ENCODE assay signal across 20 mouse cellular contexts in genomic region chr11:57154998-57155397, GRCm38 (mm10).
DNase-seq lines count a peak whose midpoint lies in the region; ATAC-seq and TF ChIP-seq lines count a peak whose summit lies in the region.
"Had no signal": no experiment of that assay in that cellular context is flagged by ENCODE, and none has a peak within 500 bp of the region (broad histone marks: within the 10 kb centered on the region; RNA-seq: fewer than 3 reads in every experiment).

No protein-coding gene starts in this region.

- TF ChIP-seq CTCF in cerebellum, adult 2 months (IDR thresholded peaks at IDR 0.05; ENCODE audit: borderline replicate concordance, insufficient read depth, low read depth, low read length): no peak

- 55% methylated on average over 8 of the region's 8 CpGs for WGBS in hindbrain, embryonic 11.5 days
- WGBS in hindbrain, embryonic 10.5 days: 67% methylated on average over 8 of the region's 8 CpGs
- WGBS in midbrain, embryonic 10.5 days: 56% methylated on average over 8 of the region's 8 CpGs
- WGBS in midbrain, embryonic 11.5 days: 44% methylated on average over 8 of the region's 8 CpGs
- WGBS in midbrain, embryonic 15.5 days: 22% methylated on average over 8 of the region's 8 CpGs
- 69% methylated on average over 8 of the region's 8 CpGs for WGBS in cerebellum, adult 2 months

- no peaks in the 10 kb centered on the region for H3K9me3 ChIP-seq in hindbrain, embryonic 11.5 days (ENCODE audit: control insufficient read depth, low read length)
- H3K9me3 ChIP-seq in hindbrain, embryonic 10.5 days: no peaks in the 10 kb centered on the region
- H3K9me3 ChIP-seq in midbrain, embryonic 10.5 days (replicated peaks): no peaks in the 10 kb centered on the region
- no peaks in the 10 kb centered on the region for H3K9me3 ChIP-seq in midbrain, embryonic 11.5 days (ENCODE audit: control insufficient read depth, low read length)
- no peaks in the 10 kb centered on the region for H3K9me3 ChIP-seq in midbrain, embryonic 15.5 days
- H3K9me3 ChIP-seq: heart, embryonic 13.5 days; limb, embryonic 15.5 days; liver, embryonic 15.5 days; stomach, embryonic 15.5 days had no signal

- H3K9ac ChIP-seq in hindbrain, embryonic 11.5 days (ENCODE audit: low read depth, low read length): no peak overlapping the region
- H3K9ac ChIP-seq in midbrain, embryonic 11.5 days (ENCODE audit: low read length): no peak overlapping the region
- no peak overlapping the region for H3K9ac ChIP-seq in midbrain, embryonic 15.5 days
- H3K9ac ChIP-seq: heart, embryonic 13.5 days; limb, embryonic 15.5 days; liver, embryonic 15.5 days; stomach, embryonic 15.5 days had no signal

- H3K36me3 ChIP-seq in hindbrain, embryonic 11.5 days (ENCODE audit: control insufficient read depth, insufficient read depth, low read length): no peaks in the 10 kb centered on the region
- no peaks in the 10 kb centered on the region for H3K36me3 ChIP-seq in hindbrain, embryonic 10.5 days
- H3K36me3 ChIP-seq in midbrain, embryonic 10.5 days: no peaks in the 10 kb centered on the region
- no peaks in the 10 kb centered on the region for H3K36me3 ChIP-seq in midbrain, embryonic 11.5 days (ENCODE audit: control insufficient read depth, insufficient read depth, low read length)
- no peaks in the 10 kb centered on the region for H3K36me3 ChIP-seq in midbrain, embryonic 15.5 days (replicated peaks)
- H3K36me3 ChIP-seq: heart, embryonic 13.5 days; limb, embryonic 15.5 days; liver, embryonic 15.5 days; stomach, embryonic 15.5 days had no signal

- H3K27ac ChIP-seq in hindbrain, embryonic 11.5 days (ENCODE audit: low read depth, low read length): no peak overlapping the region
- no peak overlapping the region for H3K27ac ChIP-seq in hindbrain, embryonic 10.5 days
- 0 out of 2 replicates have a peak overlapping the region, but pooled peaks have one; percentile 50 for H3K27ac ChIP-seq in midbrain, embryonic 10.5 days (replicated peaks)
- H3K27ac ChIP-seq in midbrain, embryonic 11.5 days (ENCODE audit: low read depth, low read length): no peak overlapping the region
- peak overlapping the region; percentile 35; the same call in 1 of the 2 replicates for H3K27ac ChIP-seq in midbrain, embryonic 15.5 days
- H3K27ac ChIP-seq in cerebellum, adult 2 months (ENCODE audit: insufficient read depth, low read length): no peak overlapping the region
- H3K27ac ChIP-seq: heart, embryonic 13.5 days; limb, embryonic 15.5 days; liver, embryonic 15.5 days; stomach, embryonic 15.5 days had no signal

- TF ChIP-seq POLR2A in cerebellum, adult 2 months (IDR thresholded peaks at IDR 0.05; ENCODE audit: borderline replicate concordance, insufficient read depth, low read length): no peak

- peak; percentile 27 for DNase-seq in embryo, embryonic 10 days (ENCODE audit: low spot score)
- DNase-seq in embryo, embryonic 11 days: no peak
- DNase-seq in hindbrain, embryonic 11.5 days (ENCODE audit: low spot score): peak; percentile 9
- DNase-seq in hindbrain, embryonic 10.5 days (ENCODE audit: low spot score): no peak
- DNase-seq in midbrain, embryonic 10.5 days (ENCODE audit: low spot score): peak; percentile 16
- no peak for DNase-seq in midbrain, embryonic 11.5 days (ENCODE audit: low spot score, missing footprints)
- no peak for DNase-seq in cerebellum, adult 2 months
- DNase-seq: adrenal gland, adult 2 months; cerebellum, postnatal 10 days; gastrocnemius, postnatal 14 days; heart, adult 18-20 months; heart, postnatal 4 days; kidney, adult 8-10 months; kidney, postnatal 14 days had no signal

- H3K4me3 ChIP-seq in hindbrain, embryonic 11.5 days (ENCODE audit: low read depth, low read length): no peak overlapping the region
- no peak overlapping the region for H3K4me3 ChIP-seq in hindbrain, embryonic 10.5 days
- no peak overlapping the region for H3K4me3 ChIP-seq in midbrain, embryonic 10.5 days
- no peak overlapping the region for H3K4me3 ChIP-seq in midbrain, embryonic 11.5 days (ENCODE audit: low read depth, low read length)
- no peak overlapping the region for H3K4me3 ChIP-seq in midbrain, embryonic 15.5 days
- no peak overlapping the region for H3K4me3 ChIP-seq in cerebellum, adult 2 months (replicated peaks; ENCODE audit: insufficient read depth, low read depth, low read length)
- H3K4me3 ChIP-seq: heart, embryonic 13.5 days; limb, embryonic 15.5 days; liver, embryonic 15.5 days; stomach, embryonic 15.5 days had no signal

- H3K27me3 ChIP-seq in hindbrain, embryonic 11.5 days (ENCODE audit: control insufficient read depth, insufficient read depth, low read length): no peaks in the 10 kb centered on the region
- no peaks in the 10 kb centered on the region for H3K27me3 ChIP-seq in hindbrain, embryonic 10.5 days (ENCODE audit: insufficient read depth, poor library complexity, severe bottlenecking)
- H3K27me3 ChIP-seq in midbrain, embryonic 10.5 days (ENCODE audit: low read depth, poor library complexity, severe bottlenecking): no peaks in the 10 kb centered on the region
- no peaks in the 10 kb centered on the region; the same call in 1 of the 2 replicates for H3K27me3 ChIP-seq in midbrain, embryonic 11.5 days (ENCODE audit: control insufficient read depth, insufficient read depth, low read length)
- H3K27me3 ChIP-seq in midbrain, embryonic 15.5 days (replicated peaks): no peaks in the 10 kb centered on the region
- no peaks in the 10 kb centered on the region; the same call in 1 of the 2 replicates for H3K27me3 ChIP-seq in cerebellum, adult 2 months (ENCODE audit: control insufficient read depth, insufficient read depth, low read length)
- H3K27me3 ChIP-seq: heart, embryonic 13.5 days; limb, embryonic 15.5 days; liver, embryonic 15.5 days; stomach, embryonic 15.5 days had no signal

- no peak for ATAC-seq in hindbrain, embryonic 11.5 days (ENCODE audit: low FRiP score)
- no peak for ATAC-seq in midbrain, embryonic 11.5 days (ENCODE audit: low FRiP score)
- ATAC-seq in midbrain, embryonic 15.5 days (replicated peaks): peak; percentile 79
- ATAC-seq: lung, postnatal 0 days had no signal

- no peak overlapping the region for H3K4me2 ChIP-seq in hindbrain, embryonic 11.5 days (replicated peaks; ENCODE audit: low read depth, low read length)
- no peak overlapping the region for H3K4me2 ChIP-seq in midbrain, embryonic 11.5 days
- H3K4me2 ChIP-seq in midbrain, embryonic 15.5 days: no peak overlapping the region
- H3K4me2 ChIP-seq: heart, embryonic 13.5 days; limb, embryonic 15.5 days; liver, embryonic 15.5 days; stomach, embryonic 15.5 days had no signal

- H3K4me1 ChIP-seq in hindbrain, embryonic 11.5 days (replicated peaks; ENCODE audit: control insufficient read depth, insufficient read depth, low read length): no peaks in the 10 kb centered on the region
- H3K4me1 ChIP-seq in hindbrain, embryonic 10.5 days (replicated peaks): peaks cover 12% of the 10 kb centered on the region
- peaks cover 29% of the 10 kb centered on the region for H3K4me1 ChIP-seq in midbrain, embryonic 10.5 days
- 0 out of 2 replicates have a peak, but pooled peaks cover 4% of the 10 kb centered on the region for H3K4me1 ChIP-seq in midbrain, embryonic 11.5 days (ENCODE audit: control insufficient read depth, insufficient read depth, low read length)
- H3K4me1 ChIP-seq in midbrain, embryonic 15.5 days: peaks cover 19% of the 10 kb centered on the region
- no peaks in the 10 kb centered on the region for H3K4me1 ChIP-seq in cerebellum, adult 2 months (ENCODE audit: control insufficient read depth, insufficient read depth, low read length)
- H3K4me1 ChIP-seq: liver, embryonic 15.5 days; stomach, embryonic 15.5 days had no signal

Comparison
In these comparisons a context has a peak if more than half of its experiments do, and no peak if none do; other contexts are left out.
1. DNase-seq: peak in embryo, embryonic 10 days (single experiment), hindbrain, embryonic 11.5 days (single experiment) and midbrain, embryonic 10.5 days (single experiment); none in embryo, embryonic 11 days (single experiment), hindbrain, embryonic 10.5 days (single experiment), midbrain, embryonic 11.5 days (single experiment) and cerebellum, adult 2 months (0 of 2).
2. H3K27ac ChIP-seq: peak in midbrain, embryonic 10.5 days (single experiment) and midbrain, embryonic 15.5 days (single experiment); none in hindbrain, embryonic 11.5 days (single experiment), hindbrain, embryonic 10.5 days (single experiment), midbrain, embryonic 11.5 days (single experiment) and cerebellum, adult 2 months (single experiment).